Mouse (Mus musculus) effector memory CD4-positive, alpha-beta T cell, adult 5 months (primary cell): ENCODE results near the gene Gm14325. TPM values are rescaled to one million over a fixed set of nuclear protein-coding genes. Genes with fewer than 3 reads are reported as not detected.

Experiments used
- polyA plus RNA-seq: library from polyadenylated mRNA; unstranded; fragments of 100-300 nt; shearing (Covaris generic); gene quantifications from one replicate; pipeline ENCODE4 v1.2.1, GENCODE M21; 2017

Gene Gm14325
- 6.4 TPM for polyA plus RNA-seq

GRCm38 (mm10) chr2:177839901-177840663, at the start of gene Gm14325:
Gene Gm14325 (minus strand): TSS chr2:177840336.

Other genes with a start within 250 kb of the Gm14325 start
- 0.37 TPM for gene Gm14322, start 81.0 kb downstream of the Gm14325 start, polyA plus RNA-seq
- not detected for gene Gm14327, start 56.8 kb upstream of the Gm14325 start, polyA plus RNA-seq
- gene Zfp972, start 85.3 kb upstream of the Gm14325 start, polyA plus RNA-seq, result not detected
- 5.7 TPM for gene Gm14326, start 117.0 kb upstream of the Gm14325 start, polyA plus RNA-seq
- 6.6 TPM for gene Zfp971, start 182.9 kb upstream of the Gm14325 start, polyA plus RNA-seq
- gene Zfp931, start 238.1 kb upstream of the Gm14325 start, polyA plus RNA-seq, result 5.9 TPM